Mouse (Mus musculus) liver, adult 2 months (tissue): ENCODE results near the gene Frat2.

Source experiments
- CTCF ChIP-seq: fragments of 200-500 bp; IDR thresholded peaks from 2 replicates; pipeline ENCODE4 v1.5.1; 2011; ENCODE audit warnings: low read depth, low read length, control low read depth
- POLR2A ChIP-seq: fragments of 200-500 bp; IDR thresholded peaks from 2 replicates; pipeline ENCODE4 v1.6.1; 2011; ENCODE audit warnings: low read length, control low read depth; ENCODE audit not compliant: insufficient read depth; ENCODE audit errors: extremely low read depth

DNA sequence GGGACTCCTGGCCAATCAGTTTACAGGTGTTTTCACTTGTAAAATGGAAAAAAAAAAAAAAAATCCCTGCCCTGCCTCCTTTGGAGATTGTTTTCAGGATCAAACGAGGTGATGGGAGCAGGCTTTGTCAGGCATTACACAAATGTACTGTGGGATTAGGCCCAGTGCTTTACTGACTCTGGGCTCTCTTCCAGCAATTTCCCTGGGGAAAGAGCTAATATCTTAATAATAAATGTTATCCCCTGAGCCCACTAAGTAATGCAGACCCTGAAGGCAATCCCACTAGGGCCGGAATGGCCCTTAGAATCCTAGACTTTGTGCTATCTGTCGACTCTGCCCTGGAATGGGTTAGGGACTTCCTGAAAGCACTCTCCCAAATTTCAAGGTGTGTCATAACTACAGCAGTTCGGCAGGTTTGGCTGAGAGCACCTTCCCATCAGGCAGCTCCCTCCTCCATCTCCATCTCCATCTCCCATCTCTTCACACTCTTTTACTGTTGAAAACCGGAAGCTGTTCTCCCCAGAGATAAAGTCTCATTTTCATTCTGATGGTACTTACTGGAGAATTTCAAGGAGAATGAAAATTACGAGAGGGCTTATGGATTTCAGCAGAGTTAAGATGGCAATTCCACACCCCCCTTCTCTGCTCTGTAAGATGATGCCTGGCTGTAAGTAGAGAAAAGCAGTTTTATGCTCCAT is 2.2 kb upstream of the Frat2 start:
- TF ChIP-seq POLR2A (no peak), CTCF (no peak)
